Mouse (Mus musculus) E14TG2a.4 (cell line): ENCODE measurements at regions not wholly inside any gene's neighbourhood (a gene's known extent, or its start where the extent isn't known, plus 50 kb on each side); places are given as distances from the start of the nearest gene placed in this dataset.

Experiments used
- H3K27me3 ChIP-seq: 2 replicates; pipeline ENCODE4 v1.6.1; 2014; ENCODE audit warnings: low read length, control low read depth; ENCODE audit not compliant: insufficient read depth
- H3K36me3 ChIP-seq: 2 replicates; pipeline ENCODE4 v1.6.1; 2014; ENCODE audit warnings: low read length, control low read depth; ENCODE audit not compliant: insufficient read depth
- H3K4me1 ChIP-seq: replicated peaks from 2 replicates; pipeline ENCODE4 v1.6.1; 2014; ENCODE audit warnings: low read depth, low read length, control low read depth
- H3K4me3 ChIP-seq: replicated peaks from 2 replicates; pipeline ENCODE4 v1.5.1; 2014; ENCODE audit warnings: mild to moderate bottlenecking, low read length
- H3K9me3 ChIP-seq: 2 replicates; pipeline ENCODE4 v1.6.1; 2014; ENCODE audit warnings: low read length, control low read depth
- CTCF ChIP-seq: conservative IDR thresholded peaks from 2 replicates; pipeline ENCODE4 v1.5.1; 2014; ENCODE audit warnings: low read length
- NANOG ChIP-seq: IDR thresholded peaks from 2 replicates; pipeline ENCODE4 v1.6.1; 2014; ENCODE audit warnings: borderline replicate concordance, low read length, mixed read lengths
- POU5F1 ChIP-seq: IDR thresholded peaks from 2 replicates; pipeline ENCODE4 v1.6.1; 2014; ENCODE audit warnings: low read length, borderline replicate concordance

DNA sequence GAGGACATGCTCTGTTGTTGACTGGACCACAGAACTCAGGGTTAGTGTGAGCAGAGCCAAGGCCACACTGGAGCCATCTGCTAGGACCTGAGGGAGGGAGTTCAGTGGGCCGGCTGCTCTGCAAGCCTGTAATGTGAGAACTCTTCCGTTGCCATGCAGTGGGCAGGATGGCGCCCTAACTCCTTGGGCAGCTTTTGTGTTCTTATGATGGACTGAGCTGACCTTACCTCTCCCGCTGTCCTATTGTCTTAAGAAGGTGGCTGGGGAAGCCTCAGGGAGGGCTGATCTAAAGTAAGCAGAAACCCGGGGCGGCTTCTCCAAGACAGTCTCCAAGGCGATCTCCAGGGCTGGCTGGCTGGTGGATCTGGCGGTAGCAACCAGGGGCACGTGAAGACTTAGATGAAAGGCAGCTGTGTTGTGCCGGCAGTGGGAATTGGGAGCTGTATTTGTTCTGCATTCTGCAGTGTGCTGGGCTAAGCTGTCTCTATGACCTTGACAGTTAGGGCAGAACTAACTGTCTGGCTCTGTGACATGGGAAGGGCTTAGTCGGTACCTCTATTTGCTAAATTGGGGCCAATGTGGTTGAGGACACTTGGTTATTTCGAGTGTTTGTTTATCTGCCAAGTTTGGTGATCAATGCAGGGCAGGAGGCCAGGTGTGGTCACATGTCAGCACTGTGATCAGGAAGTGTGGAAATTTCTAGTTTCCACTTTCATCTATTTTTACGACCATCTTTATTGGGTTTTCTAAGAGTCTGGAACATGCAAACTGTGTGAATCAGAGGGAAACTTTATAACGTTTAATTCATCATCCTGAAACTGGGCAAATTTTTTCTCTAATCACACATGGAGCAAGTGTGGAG is 843.1 kb upstream of the Car8 start:
- Histone ChIP-seq H3K36me3 (no peaks in the 10 kb centered on the region), H3K4me3 (no peak overlapping the region)
- TF ChIP-seq CTCF, result no peak
- TF ChIP-seq NANOG, result no peak
- no peak for TF ChIP-seq POU5F1

DNA sequence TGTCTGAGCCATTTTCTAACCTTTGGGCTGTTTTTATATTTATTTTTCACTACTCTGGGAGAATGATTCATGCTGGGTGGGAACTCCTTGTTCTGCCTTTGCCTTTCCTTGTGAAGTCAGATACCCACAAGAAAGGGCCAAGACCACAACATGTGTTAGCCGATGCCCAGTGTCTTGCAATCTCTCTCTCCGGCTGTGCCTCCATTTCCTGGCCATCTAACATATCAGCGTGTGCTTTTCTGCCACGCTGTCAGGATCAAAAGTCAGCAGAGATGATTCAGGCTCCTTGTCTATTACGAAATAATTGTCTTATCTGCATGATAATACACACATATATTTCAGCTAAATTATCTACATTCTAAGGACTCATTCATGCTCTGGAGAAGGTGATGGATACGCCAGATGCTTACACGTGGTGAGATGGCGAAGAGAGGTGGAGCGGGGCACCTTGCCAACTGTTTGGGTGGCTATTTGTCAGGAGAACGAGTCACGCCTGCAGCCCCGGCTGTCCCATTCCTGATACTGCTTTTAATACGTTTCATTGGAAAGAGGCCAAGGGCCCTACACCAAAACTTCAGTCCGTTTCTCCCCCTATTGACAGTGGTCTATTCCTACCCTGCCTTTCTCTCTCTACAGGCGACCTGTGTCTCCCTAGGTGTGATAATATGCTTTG is 842.1 kb upstream of the Car8 start:
- peaks cover 4% of the 10 kb centered on the region; the same call in 1 of the 2 replicates for H3K9me3 ChIP-seq
- H3K4me3 ChIP-seq, result no peak overlapping the region
- no peaks in the 10 kb centered on the region for H3K36me3 ChIP-seq
- no peak for TF ChIP-seq CTCF
- no peaks in the 10 kb centered on the region for H3K27me3 ChIP-seq
- H3K4me1 ChIP-seq, result peaks cover 5% of the 10 kb centered on the region

More for the DNA sequence above, 843.1 kb upstream of the Car8 start:
- H3K27me3 ChIP-seq, result no peaks in the 10 kb centered on the region
- peaks cover 5% of the 10 kb centered on the region for H3K4me1 ChIP-seq
- no peaks in the 10 kb centered on the region for H3K9me3 ChIP-seq

DNA sequence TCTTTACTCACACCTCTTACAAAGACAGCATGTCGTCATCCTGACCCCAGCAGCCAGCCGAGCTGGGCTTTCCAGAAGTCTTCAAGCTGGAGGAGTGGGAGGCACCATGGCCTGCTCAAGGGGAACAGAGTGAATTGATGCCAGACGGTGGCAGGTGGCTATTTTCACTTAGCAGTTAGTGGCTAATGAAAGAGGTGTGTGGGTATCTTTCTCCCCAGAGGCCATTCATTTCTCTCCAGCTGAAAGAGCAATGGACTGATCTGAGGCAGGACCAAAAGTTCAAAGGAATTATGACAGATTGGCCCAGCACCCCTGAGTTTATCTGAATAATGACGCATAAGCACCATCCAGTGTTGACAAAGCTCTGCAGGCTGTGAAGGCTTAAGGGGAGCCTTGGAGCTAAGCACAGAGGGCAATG is 841.0 kb upstream of the Car8 start:
- H3K27me3 ChIP-seq, result no peaks in the 10 kb centered on the region
- TF ChIP-seq NANOG (no peak), POU5F1 (no peak), CTCF (no peak)
- H3K4me1 ChIP-seq, result peaks cover 5% of the 10 kb centered on the region
- H3K4me3 ChIP-seq, result no peak overlapping the region
- H3K9me3 ChIP-seq, result peaks cover 10% of the 10 kb centered on the region; the same call in 1 of the 2 replicates
- no peaks in the 10 kb centered on the region for H3K36me3 ChIP-seq

DNA sequence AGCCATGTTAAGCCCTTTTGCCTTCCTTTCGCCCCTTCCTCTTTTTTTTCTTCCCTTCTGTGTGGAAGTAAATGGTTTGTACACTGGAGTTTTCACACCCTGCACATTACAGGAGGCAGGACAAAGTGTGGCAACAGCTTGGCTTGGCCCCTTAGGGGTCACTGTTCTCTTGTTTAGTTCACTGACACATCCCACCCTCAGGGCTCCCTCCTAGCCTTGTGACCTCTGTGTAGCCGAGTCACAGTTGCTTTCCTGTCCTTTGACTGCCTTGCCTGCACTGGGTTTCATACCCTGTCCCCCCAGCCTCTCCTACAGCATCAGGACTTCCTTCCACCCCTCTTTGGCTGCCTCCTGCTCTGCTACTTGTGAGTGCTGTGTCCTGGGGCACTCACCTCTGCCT is 835.6 kb upstream of the Car8 start:
- H3K4me3 ChIP-seq, result no peak overlapping the region
- TF ChIP-seq NANOG (no peak), POU5F1 (no peak), CTCF (no peak)
- H3K4me1 ChIP-seq, result peaks cover 3% of the 10 kb centered on the region; the same call in 1 of the 2 replicates
- H3K27me3 ChIP-seq, result no peaks in the 10 kb centered on the region
- H3K36me3 ChIP-seq, result no peaks in the 10 kb centered on the region
- peaks cover 10% of the 10 kb centered on the region; the same call in 1 of the 2 replicates for H3K9me3 ChIP-seq

DNA sequence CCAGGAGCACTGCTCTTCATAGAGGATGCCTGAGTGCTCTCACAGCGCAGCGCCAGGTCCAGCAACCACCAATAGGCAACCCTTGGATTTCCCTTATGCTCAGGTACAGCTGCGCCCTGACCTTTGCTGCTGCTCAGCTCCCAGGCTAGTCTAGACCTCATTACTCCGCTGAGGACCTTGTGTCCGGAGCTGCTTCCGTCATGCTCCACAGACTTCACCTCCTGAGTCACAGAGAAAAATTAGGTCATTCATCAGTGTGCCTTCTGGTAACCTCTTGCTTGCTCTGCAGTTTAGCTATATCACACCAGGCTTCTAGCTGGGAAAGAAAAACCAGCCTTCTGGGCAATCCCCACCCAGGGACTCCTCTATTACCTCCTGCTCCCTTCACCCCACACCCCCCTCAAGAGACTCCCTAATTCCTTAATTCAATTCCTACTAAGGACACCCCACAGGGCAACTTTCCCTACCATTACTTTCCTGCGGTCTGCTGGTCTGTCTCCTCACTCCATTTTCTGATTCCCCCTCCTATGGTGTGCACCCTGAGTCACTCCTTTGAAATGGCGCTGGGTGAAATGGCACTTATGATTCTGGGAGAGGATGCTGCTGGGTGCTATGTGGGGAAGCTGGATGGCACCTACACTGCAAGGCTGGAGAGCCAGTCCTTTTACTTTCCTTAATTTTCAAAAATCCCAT is 835.0 kb upstream of the Car8 start:
- Histone ChIP-seq H3K9me3 (peaks cover 10% of the 10 kb centered on the region; the same call in 1 of the 2 replicates), H3K36me3 (no peaks in the 10 kb centered on the region), H3K4me3 (no peak overlapping the region), H3K27me3 (no peaks in the 10 kb centered on the region), H3K4me1 (peaks cover 3% of the 10 kb centered on the region; the same call in 1 of the 2 replicates)
- no peak for TF ChIP-seq CTCF
- TF ChIP-seq POU5F1, result no peak
- TF ChIP-seq NANOG, result no peak

DNA sequence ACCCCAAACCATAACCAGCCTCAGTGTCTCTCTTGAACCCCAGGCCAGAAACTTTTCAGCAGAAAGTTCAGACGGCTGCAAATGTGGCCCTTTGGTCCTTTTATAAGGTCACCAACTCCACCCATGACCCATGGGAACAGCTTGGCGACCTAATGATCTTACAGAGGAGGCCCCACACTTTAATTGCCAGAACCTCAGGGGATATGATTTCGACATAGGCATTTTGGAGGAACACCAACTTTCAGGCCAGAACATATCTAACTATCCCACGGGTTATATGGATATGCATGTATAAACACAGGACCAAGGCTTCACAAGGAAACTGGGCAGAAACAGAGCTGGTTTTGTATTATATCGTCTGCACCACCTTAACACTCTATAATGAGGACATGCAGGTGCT is 833.5 kb upstream of the Car8 start:
- Histone ChIP-seq H3K9me3 (peaks cover 10% of the 10 kb centered on the region; the same call in 1 of the 2 replicates), H3K27me3 (no peaks in the 10 kb centered on the region; the same call in 1 of the 2 replicates), H3K4me3 (no peak overlapping the region), H3K36me3 (no peaks in the 10 kb centered on the region), H3K4me1 (peaks cover 3% of the 10 kb centered on the region; the same call in 1 of the 2 replicates)
- TF ChIP-seq POU5F1, result no peak
- no peak for TF ChIP-seq NANOG
- no peak for TF ChIP-seq CTCF

DNA sequence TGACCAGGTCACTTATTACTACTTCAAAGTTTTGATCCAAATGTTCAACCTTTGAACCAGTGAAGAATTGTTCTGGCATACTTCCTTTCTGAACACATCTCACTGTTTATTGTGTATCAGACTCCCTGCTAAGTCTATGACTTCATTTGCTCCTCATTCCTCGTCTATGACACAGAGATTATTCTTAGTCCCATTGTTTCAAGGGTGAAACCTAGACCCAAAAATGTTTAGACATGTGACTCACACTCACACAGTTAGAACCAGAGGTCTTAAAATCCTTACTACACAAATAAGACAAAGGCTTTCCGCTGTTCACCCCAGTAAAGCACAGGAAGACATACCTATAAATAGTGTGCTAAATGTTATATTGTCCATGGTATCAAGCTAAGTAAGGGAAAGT is 829.0 kb upstream of the Car8 start:
- Histone ChIP-seq H3K36me3 (no peaks in the 10 kb centered on the region), H3K27me3 (no peaks in the 10 kb centered on the region; the same call in 1 of the 2 replicates), H3K4me3 (no peak overlapping the region), H3K9me3 (no peaks in the 10 kb centered on the region), H3K4me1 (no peaks in the 10 kb centered on the region)
- TF ChIP-seq NANOG, result no peak
- no peak for TF ChIP-seq CTCF
- TF ChIP-seq POU5F1, result no peak

DNA sequence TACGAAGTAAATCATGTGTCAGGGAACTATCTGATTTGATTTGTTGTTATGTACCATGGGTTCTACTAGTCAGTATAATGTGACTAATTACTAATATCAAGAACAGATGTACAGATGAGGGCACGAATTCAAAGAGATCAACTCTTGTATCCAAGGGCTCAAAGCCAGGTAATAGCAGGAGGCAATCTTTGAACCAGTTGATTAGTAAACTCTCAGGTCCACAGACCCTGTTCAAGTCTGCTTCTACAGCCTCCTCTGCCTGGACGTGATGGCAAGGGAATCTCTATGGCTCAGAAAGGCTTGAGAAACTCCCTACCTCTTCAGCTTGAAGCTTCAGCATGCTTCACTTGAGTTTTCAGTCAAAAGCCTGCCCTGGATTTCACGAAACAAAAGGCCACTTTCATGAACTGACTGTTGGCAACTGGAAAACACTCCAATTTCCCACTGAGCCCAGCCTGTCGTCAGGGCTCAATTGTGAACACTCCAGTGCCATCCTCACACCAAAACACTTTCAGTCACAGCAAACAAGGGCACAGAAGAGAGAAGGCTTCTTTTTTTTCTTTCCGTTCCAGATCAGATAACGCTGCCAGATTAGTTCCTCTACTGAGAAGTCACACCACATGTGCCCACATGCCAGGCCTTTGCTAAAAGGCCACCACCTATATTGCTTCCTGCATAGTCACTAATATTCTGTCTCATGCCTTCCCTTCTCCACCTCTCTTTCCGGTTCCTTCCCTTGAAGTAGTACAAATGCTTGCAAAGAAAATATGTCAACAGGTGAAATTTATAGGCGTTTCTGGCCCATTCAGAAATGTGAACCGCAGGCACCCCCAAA is 827.4 kb upstream of the Car8 start:
- no peak for TF ChIP-seq CTCF
- TF ChIP-seq NANOG, result no peak

More for the DNA sequence above, 827.4 kb upstream of the Car8 start:
- no peak overlapping the region for H3K4me3 ChIP-seq
- H3K27me3 ChIP-seq, result no peaks in the 10 kb centered on the region; the same call in 1 of the 2 replicates
- no peaks in the 10 kb centered on the region for H3K4me1 ChIP-seq
- H3K36me3 ChIP-seq, result no peaks in the 10 kb centered on the region
- H3K9me3 ChIP-seq, result no peaks in the 10 kb centered on the region
